Comparison of ENCODE assay signal across 12 mouse cellular contexts in genomic region chr4:74012277-74012676, GRCm38 (mm10). TPM values are rescaled to one million over a fixed set of nuclear protein-coding genes. Genes with fewer than 3 reads are reported as not detected.
DNase-seq lines count a peak whose midpoint lies in the region; ATAC-seq and TF ChIP-seq lines count a peak whose summit lies in the region.
"Had no signal": no experiment of that assay in that cellular context is flagged by ENCODE, and none has a peak within 500 bp of the region (broad histone marks: within the 10 kb centered on the region; RNA-seq: fewer than 3 reads in every experiment).

No protein-coding gene starts in this region.

- 44% methylated on average over 3 of the region's 3 CpGs for WGBS in forebrain, embryonic 16.5 days
- 20% methylated on average over 3 of the region's 3 CpGs for WGBS in midbrain, postnatal 0 days
- WGBS in liver, postnatal 0 days (ENCODE audit: insufficient replicate concordance): 40% methylated on average over 3 of the region's 3 CpGs

- H3K4me1 ChIP-seq in forebrain, embryonic 16.5 days (replicated peaks; ENCODE audit: control insufficient read depth, insufficient read depth, low read length): peaks cover 16% of the 10 kb centered on the region
- no peaks in the 10 kb centered on the region; the same call in 1 of the 2 replicates for H3K4me1 ChIP-seq in midbrain, postnatal 0 days (ENCODE audit: insufficient read depth, low read length)
- H3K4me1 ChIP-seq in liver, postnatal 0 days (ENCODE audit: insufficient read depth): no peaks in the 10 kb centered on the region

- no peaks in the 10 kb centered on the region for H3K27me3 ChIP-seq in forebrain, embryonic 16.5 days (replicated peaks; ENCODE audit: control insufficient read depth, insufficient read depth, low read length)
- no peaks in the 10 kb centered on the region for H3K27me3 ChIP-seq in midbrain, postnatal 0 days (ENCODE audit: insufficient read depth, low read length)
- peaks cover 13% of the 10 kb centered on the region; the same call in 1 of the 2 replicates for H3K27me3 ChIP-seq in liver, postnatal 0 days (ENCODE audit: insufficient read depth, low read length)

- no peaks in the 10 kb centered on the region for H3K36me3 ChIP-seq in forebrain, embryonic 16.5 days (ENCODE audit: control insufficient read depth, insufficient read depth)
- no peaks in the 10 kb centered on the region for H3K36me3 ChIP-seq in midbrain, postnatal 0 days (ENCODE audit: insufficient read depth, low read length)
- no peaks in the 10 kb centered on the region for H3K36me3 ChIP-seq in liver, postnatal 0 days (replicated peaks; ENCODE audit: insufficient read depth, low read length)

- H3K9me3 ChIP-seq in forebrain, embryonic 16.5 days (ENCODE audit: control insufficient read depth, low read length): no peaks in the 10 kb centered on the region
- H3K9me3 ChIP-seq in midbrain, postnatal 0 days (ENCODE audit: low read length): no peaks in the 10 kb centered on the region
- no peaks in the 10 kb centered on the region for H3K9me3 ChIP-seq in liver, postnatal 0 days (ENCODE audit: low read length)

- H3K4me2 ChIP-seq in forebrain, embryonic 16.5 days (ENCODE audit: low read length): peak overlapping the region; percentile 68
- peak overlapping the region; percentile 68 for H3K4me2 ChIP-seq in midbrain, postnatal 0 days (ENCODE audit: low read depth, low read length, poor library complexity, severe bottlenecking)
- no peak overlapping the region for H3K4me2 ChIP-seq in liver, postnatal 0 days (ENCODE audit: low read depth, low read length)

- DNase-seq in cerebellum, postnatal 10 days: peak; percentile 20 to 24
- no peak for DNase-seq in cerebellum, adult 8-10 months
- peak; percentile 7 to 18 for DNase-seq in layer of hippocampus, postnatal 10 days (ENCODE audit: low spot score in 2 of 2)
- no peak for DNase-seq in layer of hippocampus, postnatal 25 days (ENCODE audit: extremely low spot score in 1 of 2, low spot score in 1 of 2)
- peak; percentile 54 for DNase-seq in midbrain, postnatal 0 days (ENCODE audit: low spot score)
- DNase-seq in liver, postnatal 0 days: no peak
- DNase-seq: heart, adult 2 months; heart, postnatal 36 days; lung, adult 2 months; thymus, postnatal 4 days had no signal

- H3K27ac ChIP-seq in forebrain, embryonic 16.5 days (ENCODE audit: low read length): peak overlapping the region; percentile 57
- H3K27ac ChIP-seq in midbrain, postnatal 0 days (ENCODE audit: low read depth, low read length): peak overlapping the region; percentile 93
- no peak overlapping the region for H3K27ac ChIP-seq in liver, postnatal 0 days (ENCODE audit: low read depth)
- H3K27ac ChIP-seq: heart, adult 2 months had no signal

- TF ChIP-seq CTCF in midbrain, postnatal 0 days (IDR thresholded peaks at IDR 0.05): peak; percentile 18; the same call in 1 of the 2 replicates
- TF ChIP-seq CTCF in liver, postnatal 0 days (IDR thresholded peaks at IDR 0.05; ENCODE audit: low read depth): no peak

- H3K4me3 ChIP-seq in forebrain, embryonic 16.5 days (replicated peaks; ENCODE audit: low read length): peak overlapping the region; percentile 70
- H3K4me3 ChIP-seq in midbrain, postnatal 0 days (ENCODE audit: low read depth, low read length): peak overlapping the region; percentile 61
- no peak overlapping the region for H3K4me3 ChIP-seq in liver, postnatal 0 days (ENCODE audit: low read depth, low read length)
- H3K4me3 ChIP-seq: heart, adult 2 months had no signal

- peak; percentile 26; the same call in 1 of the 2 replicates for ATAC-seq in forebrain, embryonic 16.5 days
- peak; percentile 35; the same call in 1 of the 2 replicates for ATAC-seq in midbrain, postnatal 0 days (ENCODE audit: low FRiP score)
- ATAC-seq in liver, postnatal 0 days: no peak
- ATAC-seq in erythroid progenitor cell, adult 5-6 weeks (replicated peaks; ENCODE audit: low FRiP score, poor library complexity, severe bottlenecking): no peak

- peak overlapping the region; percentile 92 for H3K9ac ChIP-seq in forebrain, embryonic 16.5 days (replicated peaks; ENCODE audit: low read depth, low read length)
- peak overlapping the region; percentile 89 for H3K9ac ChIP-seq in midbrain, postnatal 0 days (replicated peaks; ENCODE audit: low read length, poor library complexity, severe bottlenecking)
- H3K9ac ChIP-seq in liver, postnatal 0 days (replicated peaks): no peak overlapping the region

- TF ChIP-seq EP300 in liver, postnatal 0 days (IDR thresholded peaks at IDR 0.05; ENCODE audit: low read depth): no peak

RNA-seq across cellular contexts. Expression of gene Frmd3, which starts 1.0 kb away (rescaled TPM):
- total RNA-seq in layer of hippocampus, postnatal 10 days (2021): 10 to 100 TPM; 16.3 to 17.1 TPM
- total RNA-seq in layer of hippocampus, postnatal 25 days (2021): 1 to 10 TPM; 3.9 to 5.1 TPM
- 26.9 and 30.2 TPM in 2 replicates for polyA plus RNA-seq in forebrain, embryonic 16.5 days (2015; fragmentation: Nextera tagmentation; extraction: Ambion mirVana)
- total RNA-seq in midbrain, postnatal 0 days (2014; rRNA removed): 21.8 and 27.8 TPM in 2 replicates
- polyA plus RNA-seq in midbrain, postnatal 0 days (2015; fragmentation: Nextera tagmentation; extraction: Ambion mirVana): 24.1 and 27.6 TPM in 2 replicates
- polyA plus RNA-seq in liver, postnatal 0 days (2015; fragmentation: Nextera tagmentation; extraction: Ambion mirVana): 0.08 TPM in 2 replicates
- total RNA-seq in erythroid progenitor cell, adult 5-6 weeks (2015; ENCODE audit: low replicate concordance): not detected in 2 replicates
- total RNA-seq in erythroid progenitor cell, adult 5-6 weeks (2017; ENCODE audit: low replicate concordance): not detected in 2 replicates

Comparison
In these comparisons a context has a peak if more than half of its experiments do, and no peak if none do; other contexts are left out.
1. DNase-seq: peak in cerebellum, postnatal 10 days (2 of 2), layer of hippocampus, postnatal 10 days (2 of 2) and midbrain, postnatal 0 days (single experiment); none in cerebellum, adult 8-10 months (single experiment), layer of hippocampus, postnatal 25 days (0 of 2) and liver, postnatal 0 days (single experiment).
2. ATAC-seq: peak in forebrain, embryonic 16.5 days (single experiment) and midbrain, postnatal 0 days (single experiment); none in liver, postnatal 0 days (single experiment) and erythroid progenitor cell, adult 5-6 weeks (single experiment).
3. RNA of gene Frmd3, which starts 1.0 kb away (total RNA-seq): 21.8 to 27.8 TPM in midbrain, postnatal 0 days, 16.3 to 17.1 TPM in layer of hippocampus, postnatal 10 days and 3.9 to 5.1 TPM in layer of hippocampus, postnatal 25 days; not detected in erythroid progenitor cell, adult 5-6 weeks; every median in the first group is over 4 times any median in the second.